9 mouse cellular contexts compared by ENCODE assay signal in genomic region chr1:64060699-64061454, GRCm38 (mm10).
DNase-seq lines count a peak whose midpoint lies in the region; ATAC-seq and TF ChIP-seq lines count a peak whose summit lies in the region.
"Had no signal": no experiment of that assay in that cellular context is flagged by ENCODE, and none has a peak within 500 bp of the region (broad histone marks: within the 10 kb centered on the region; RNA-seq: fewer than 3 reads in every experiment).

No protein-coding gene starts in this region.

- no peaks in the 10 kb centered on the region for H3K9me3 ChIP-seq in kidney, postnatal 0 days (replicated peaks; ENCODE audit: low read length)
- H3K9me3 ChIP-seq in hindbrain, embryonic 10.5 days = no peaks in the 10 kb centered on the region
- no peaks in the 10 kb centered on the region for H3K9me3 ChIP-seq in neural tube, embryonic 12.5 days

- H3K36me3 ChIP-seq in kidney, postnatal 0 days (ENCODE audit: insufficient read depth, low read length) = no peaks in the 10 kb centered on the region
- peaks cover 8% of the 10 kb centered on the region for H3K36me3 ChIP-seq in hindbrain, embryonic 10.5 days
- H3K36me3 ChIP-seq in neural tube, embryonic 12.5 days = no peaks in the 10 kb centered on the region

- 45% methylated on average over 9 of the region's 9 CpGs for WGBS in kidney, postnatal 0 days
- 53% methylated on average over 9 of the region's 9 CpGs for WGBS in hindbrain, embryonic 10.5 days
- WGBS in neural tube, embryonic 12.5 days = 39% methylated on average over 9 of the region's 9 CpGs

- H3K4me3 ChIP-seq in kidney, postnatal 0 days (replicated peaks; ENCODE audit: low read depth, low read length) = no peak overlapping the region
- H3K4me3 ChIP-seq in hindbrain, embryonic 10.5 days = no peak overlapping the region
- no peak overlapping the region for H3K4me3 ChIP-seq in neural tube, embryonic 12.5 days

- 0 out of 2 replicates have a peak, but pooled peaks cover 8% of the 10 kb centered on the region for H3K4me1 ChIP-seq in kidney, postnatal 0 days (replicated peaks; ENCODE audit: insufficient read depth, low read length)
- H3K4me1 ChIP-seq in hindbrain, embryonic 10.5 days (replicated peaks) = peaks cover 50% of the 10 kb centered on the region
- H3K4me1 ChIP-seq in neural tube, embryonic 12.5 days = peaks cover 47% of the 10 kb centered on the region

- H3K27me3 ChIP-seq in kidney, postnatal 0 days (ENCODE audit: insufficient read depth, low read length) = no peaks in the 10 kb centered on the region
- no peaks in the 10 kb centered on the region for H3K27me3 ChIP-seq in hindbrain, embryonic 10.5 days (ENCODE audit: insufficient read depth, poor library complexity, severe bottlenecking)
- no peaks in the 10 kb centered on the region for H3K27me3 ChIP-seq in neural tube, embryonic 12.5 days (replicated peaks)
- H3K27me3 ChIP-seq: Patski had no signal

- no peak overlapping the region for H3K9ac ChIP-seq in kidney, postnatal 0 days (ENCODE audit: low read depth, low read length)
- no peak overlapping the region for H3K9ac ChIP-seq in neural tube, embryonic 12.5 days

- ATAC-seq in kidney, postnatal 0 days (replicated peaks; ENCODE audit: low FRiP score, low read depth) = no peak
- ATAC-seq in neural tube, embryonic 12.5 days (ENCODE audit: low FRiP score, low read depth) = peak; percentile 79
- ATAC-seq: Patski had no signal

- peak; percentile 38 for DNase-seq in cerebellum, postnatal 10 days
- DNase-seq in cerebellum, adult 9-11 months = no peak
- peak; percentile 26 for DNase-seq in kidney, postnatal 0 days (ENCODE audit: low spot score)
- DNase-seq in kidney, adult 8-10 months = no peak
- peak; percentile 32 for DNase-seq in hindbrain, embryonic 10.5 days (ENCODE audit: low spot score)
- no peak for DNase-seq in testis, postnatal 10 days (ENCODE audit: low spot score)
- no peak for DNase-seq in natural killer cell, adult 2 months (ENCODE audit: low spot score in 2 of 2)

- no peak for TF ChIP-seq CTCF in kidney, postnatal 0 days (IDR thresholded peaks at IDR 0.05; ENCODE audit: low read depth)

- H3K4me2 ChIP-seq in kidney, postnatal 0 days (ENCODE audit: low read length) = no peak overlapping the region; the same call in 1 of the 2 replicates
- peak overlapping the region; percentile 40 for H3K4me2 ChIP-seq in neural tube, embryonic 12.5 days (replicated peaks)

- no peak overlapping the region for H3K27ac ChIP-seq in kidney, postnatal 0 days
- H3K27ac ChIP-seq in hindbrain, embryonic 10.5 days = peak overlapping the region; percentile 84
- H3K27ac ChIP-seq in neural tube, embryonic 12.5 days = peak overlapping the region; percentile 46

Comparison
In these comparisons a context has a peak if more than half of its experiments do, and no peak if none do; other contexts are left out.
1. DNase-seq: peak in cerebellum, postnatal 10 days (2 of 2), kidney, postnatal 0 days (single experiment) and hindbrain, embryonic 10.5 days (single experiment); none in cerebellum, adult 9-11 months (single experiment), kidney, adult 8-10 months (0 of 2), testis, postnatal 10 days (single experiment) and natural killer cell, adult 2 months (0 of 2).